Mouse (Mus musculus) brain, embryonic 14.5 days (tissue): ENCODE data around the gene Angel1.

Experiments used
- CTCF ChIP-seq: fragments of 200-500 bp; IDR thresholded peaks from 2 replicates; pipeline ENCODE4 v1.5.1; 2012; ENCODE audit warnings: inconsistent platforms, mild to moderate bottlenecking, moderate library complexity, borderline replicate concordance; ENCODE audit not compliant: insufficient read depth, insufficient read length; ENCODE audit errors: extremely low read depth
- POLR2A ChIP-seq: fragments of 200-500 bp; IDR thresholded peaks from 2 replicates; pipeline ENCODE4 v1.6.1; 2012; ENCODE audit warnings: mild to moderate bottlenecking, inconsistent platforms, borderline replicate concordance; ENCODE audit not compliant: poor library complexity, insufficient read depth, insufficient read length, severe bottlenecking; ENCODE audit errors: extremely low read depth

GRCm38 (mm10) chr12:86767868-86768631, 41.8 kb upstream of the Angel1 start:
- TF ChIP-seq CTCF, result peak; percentile 87
- TF ChIP-seq POLR2A, result no peak
